Mouse (Mus musculus): ENCODE results near the gene Btbd11. TPM values are rescaled to one million over a fixed set of nuclear protein-coding genes. Genes with fewer than 3 reads are reported as not detected.
A peak's percentile ranks its signal among the peaks of the same experiment; 100 is the strongest.

Btbd11 gene
- polyA plus RNA-seq, 1 experiment from 2014 or later: 2.8 TPM

- Histone ChIP-seq H3K27ac (ENCODE audit: low read length) (no peak overlapping the region), H3K4me1 (ENCODE audit: control insufficient read depth, insufficient read depth, low read length) (peaks cover 6% of the 10 kb centered on the region; the same call in 1 of the 2 replicates), H3K9ac (ENCODE audit: low read length) (peak overlapping the region; percentile 65), H3K4me3 (replicated peaks; ENCODE audit: low read length) (peak overlapping the region; percentile 49), H3K9me3 (replicated peaks; ENCODE audit: control insufficient read depth, low read length) (no peaks in the 10 kb centered on the region), H3K27me3 (ENCODE audit: control insufficient read depth, insufficient read depth, low read length) (no peaks in the 10 kb centered on the region), H3K4me2 (ENCODE audit: low read depth, low read length) (peak overlapping the region; percentile 77), H3K36me3 (ENCODE audit: control insufficient read depth, insufficient read depth, low read length) (no peaks in the 10 kb centered on the region)
- ATAC-seq (ENCODE audit: insufficient read depth, low FRiP score): peak; percentile 35; the same call in 1 of the 2 replicates
- WGBS: 2% methylated on average over 41 of the region's 41 CpGs
Measured at GRCm38 (mm10) chr10:85598603-85599542, 212.3 kb downstream of the Btbd11 start.

GRCm38 (mm10) chr10:85602546-85602945 is 215.9 kb downstream of the Btbd11 start:
- WGBS: 82% methylated on average over 11 of the region's 11 CpGs
- H3K9me3 ChIP-seq (replicated peaks; ENCODE audit: control insufficient read depth, low read length): no peaks in the 10 kb centered on the region
- ATAC-seq (ENCODE audit: insufficient read depth, low FRiP score): no peak

GRCm38 (mm10) chr10:85604556-85604955 is 217.9 kb downstream of the Btbd11 start:
- H3K4me1 ChIP-seq (ENCODE audit: control insufficient read depth, insufficient read depth, low read length): no peaks in the 10 kb centered on the region
- H3K27me3 ChIP-seq (ENCODE audit: control insufficient read depth, insufficient read depth, low read length): no peaks in the 10 kb centered on the region
- no peak overlapping the region for H3K9ac ChIP-seq (ENCODE audit: low read length)
- H3K36me3 ChIP-seq (ENCODE audit: control insufficient read depth, insufficient read depth, low read length): no peaks in the 10 kb centered on the region
- no peak overlapping the region for H3K4me2 ChIP-seq (ENCODE audit: low read depth, low read length)
- no peak for ATAC-seq (ENCODE audit: insufficient read depth, low FRiP score)
- WGBS: 75% methylated on average over 9 of the region's 9 CpGs
- no peak overlapping the region for H3K27ac ChIP-seq (ENCODE audit: low read length)
- H3K4me3 ChIP-seq (replicated peaks; ENCODE audit: low read length): no peak overlapping the region
- no peaks in the 10 kb centered on the region for H3K9me3 ChIP-seq (replicated peaks; ENCODE audit: control insufficient read depth, low read length)

More at GRCm38 (mm10) chr10:85602546-85602945, 215.9 kb downstream of the Btbd11 start:
- H3K4me1 ChIP-seq (ENCODE audit: control insufficient read depth, insufficient read depth, low read length): peaks cover 6% of the 10 kb centered on the region; the same call in 1 of the 2 replicates
- no peaks in the 10 kb centered on the region for H3K27me3 ChIP-seq (ENCODE audit: control insufficient read depth, insufficient read depth, low read length)
- no peak overlapping the region for H3K9ac ChIP-seq (ENCODE audit: low read length)
- no peak overlapping the region for H3K4me2 ChIP-seq (ENCODE audit: low read depth, low read length)
- H3K27ac ChIP-seq (ENCODE audit: low read length): no peak overlapping the region
- H3K4me3 ChIP-seq (replicated peaks; ENCODE audit: low read length): no peak overlapping the region
- no peaks in the 10 kb centered on the region for H3K36me3 ChIP-seq (ENCODE audit: control insufficient read depth, insufficient read depth, low read length)

GRCm38 (mm10) chr10:85608550-85609278 is 222.1 kb downstream of the Btbd11 start:
- Histone ChIP-seq H3K27me3 (ENCODE audit: control insufficient read depth, insufficient read depth, low read length) (no peaks in the 10 kb centered on the region), H3K27ac (ENCODE audit: low read length) (no peak overlapping the region), H3K9me3 (replicated peaks; ENCODE audit: control insufficient read depth, low read length) (no peaks in the 10 kb centered on the region), H3K4me1 (ENCODE audit: control insufficient read depth, insufficient read depth, low read length) (no peaks in the 10 kb centered on the region), H3K9ac (ENCODE audit: low read length) (no peak overlapping the region), H3K4me2 (ENCODE audit: low read depth, low read length) (no peak overlapping the region), H3K4me3 (replicated peaks; ENCODE audit: low read length) (no peak overlapping the region), H3K36me3 (ENCODE audit: control insufficient read depth, insufficient read depth, low read length) (no peaks in the 10 kb centered on the region)
- no peak for ATAC-seq (ENCODE audit: insufficient read depth, low FRiP score)
- 85% methylated on average over 14 of the region's 14 CpGs for WGBS

GRCm38 (mm10) chr10:85617080-85617479 is 230.5 kb downstream of the Btbd11 start:
- no peak for ATAC-seq (ENCODE audit: insufficient read depth, low FRiP score)
- Histone ChIP-seq H3K27ac (ENCODE audit: low read length) (no peak overlapping the region), H3K4me2 (ENCODE audit: low read depth, low read length) (no peak overlapping the region)

GRCm38 (mm10) chr10:85617501-85618417 is 231.1 kb downstream of the Btbd11 start:
- Histone ChIP-seq H3K27me3 (ENCODE audit: control insufficient read depth, insufficient read depth, low read length) (no peaks in the 10 kb centered on the region), H3K4me2 (ENCODE audit: low read depth, low read length) (no peak overlapping the region), H3K27ac (ENCODE audit: low read length) (no peak overlapping the region), H3K4me3 (replicated peaks; ENCODE audit: low read length) (no peak overlapping the region), H3K9me3 (replicated peaks; ENCODE audit: control insufficient read depth, low read length) (no peaks in the 10 kb centered on the region), H3K9ac (ENCODE audit: low read length) (no peak overlapping the region), H3K36me3 (ENCODE audit: control insufficient read depth, insufficient read depth, low read length) (no peaks in the 10 kb centered on the region), H3K4me1 (ENCODE audit: control insufficient read depth, insufficient read depth, low read length) (no peaks in the 10 kb centered on the region)
- ATAC-seq (ENCODE audit: insufficient read depth, low FRiP score): no peak; the same call in 1 of the 2 replicates
- 67% methylated on average over 12 of the region's 12 CpGs for WGBS

More at GRCm38 (mm10) chr10:85617080-85617479, 230.5 kb downstream of the Btbd11 start:
- Histone ChIP-seq H3K4me3 (replicated peaks; ENCODE audit: low read length) (no peak overlapping the region), H3K9ac (ENCODE audit: low read length) (no peak overlapping the region), H3K9me3 (replicated peaks; ENCODE audit: control insufficient read depth, low read length) (no peaks in the 10 kb centered on the region), H3K27me3 (ENCODE audit: control insufficient read depth, insufficient read depth, low read length) (no peaks in the 10 kb centered on the region), H3K36me3 (ENCODE audit: control insufficient read depth, insufficient read depth, low read length) (no peaks in the 10 kb centered on the region), H3K4me1 (ENCODE audit: control insufficient read depth, insufficient read depth, low read length) (no peaks in the 10 kb centered on the region)
- 59% methylated on average over 8 of the region's 8 CpGs for WGBS

GRCm38 (mm10) chr10:85621067-85621466 is 234.5 kb downstream of the Btbd11 start:
- 72% methylated on average over 6 of the region's 6 CpGs for WGBS
- Histone ChIP-seq H3K4me3 (replicated peaks; ENCODE audit: low read length) (no peak overlapping the region), H3K9me3 (replicated peaks; ENCODE audit: control insufficient read depth, low read length) (no peaks in the 10 kb centered on the region), H3K4me2 (ENCODE audit: low read depth, low read length) (no peak overlapping the region), H3K27me3 (ENCODE audit: control insufficient read depth, insufficient read depth, low read length) (no peaks in the 10 kb centered on the region), H3K9ac (ENCODE audit: low read length) (no peak overlapping the region), H3K4me1 (ENCODE audit: control insufficient read depth, insufficient read depth, low read length) (no peaks in the 10 kb centered on the region), H3K27ac (ENCODE audit: low read length) (no peak overlapping the region), H3K36me3 (ENCODE audit: control insufficient read depth, insufficient read depth, low read length) (no peaks in the 10 kb centered on the region)
- ATAC-seq (ENCODE audit: insufficient read depth, low FRiP score): no peak

GRCm38 (mm10) chr10:85624504-85625169 is 238.0 kb downstream of the Btbd11 start:
- Histone ChIP-seq H3K9ac (ENCODE audit: low read length) (peak overlapping the region; percentile 54), H3K4me1 (ENCODE audit: control insufficient read depth, insufficient read depth, low read length) (no peaks in the 10 kb centered on the region), H3K4me2 (ENCODE audit: low read depth, low read length) (peak overlapping the region; percentile 78), H3K27me3 (ENCODE audit: control insufficient read depth, insufficient read depth, low read length) (no peaks in the 10 kb centered on the region), H3K27ac (ENCODE audit: low read length) (no peak overlapping the region), H3K4me3 (replicated peaks; ENCODE audit: low read length) (peak overlapping the region; percentile 47), H3K36me3 (ENCODE audit: control insufficient read depth, insufficient read depth, low read length) (no peaks in the 10 kb centered on the region), H3K9me3 (replicated peaks; ENCODE audit: control insufficient read depth, low read length) (no peaks in the 10 kb centered on the region)
- WGBS: 3% methylated on average over 31 of the region's 31 CpGs
- ATAC-seq (ENCODE audit: insufficient read depth, low FRiP score): no peak; the same call in 1 of the 2 replicates

Measured in stomach, embryonic 16.5 days (tissue).